In genomic region chr8:83768526-83768925, GRCm38 (mm10) we compare ENCODE assay signal across 10 mouse cellular contexts. TPM values are rescaled to one million over a fixed set of nuclear protein-coding genes. Genes with fewer than 3 reads are reported as not detected.
DNase-seq lines count a peak whose midpoint lies in the region; ATAC-seq and TF ChIP-seq lines count a peak whose summit lies in the region.
"Had no signal": no experiment of that assay in that cellular context is flagged by ENCODE, and none has a peak within 500 bp of the region (broad histone marks: within the 10 kb centered on the region; RNA-seq: fewer than 3 reads in every experiment).

No protein-coding gene starts in this region.

- no peaks in the 10 kb centered on the region for H3K27me3 ChIP-seq in embryonic facial prominence, embryonic 14.5 days (replicated peaks; ENCODE audit: control insufficient read depth, insufficient read depth, low read length)
- H3K27me3 ChIP-seq in embryonic facial prominence, embryonic 10.5 days (replicated peaks; ENCODE audit: low read depth, poor library complexity, severe bottlenecking), result peaks cover 10% of the 10 kb centered on the region; the same call in 1 of the 2 replicates
- H3K27me3 ChIP-seq in liver, embryonic 14.5 days (ENCODE audit: control insufficient read depth, insufficient read depth, low read length), result no peaks in the 10 kb centered on the region

- no peak overlapping the region for H3K4me3 ChIP-seq in embryonic facial prominence, embryonic 14.5 days (ENCODE audit: low read depth, low read length)
- H3K4me3 ChIP-seq in embryonic facial prominence, embryonic 10.5 days, result no peak overlapping the region
- H3K4me3 ChIP-seq in brown adipose tissue, adult 24 weeks (ENCODE audit: insufficient read depth, low read depth, low read length), result no peak overlapping the region
- H3K4me3 ChIP-seq in liver, embryonic 14.5 days (ENCODE audit: insufficient read depth in 1 of 2, low read depth in 2 of 2, low read length in 2 of 2), result no peak overlapping the region

- ATAC-seq in embryonic facial prominence, embryonic 14.5 days (ENCODE audit: low read depth), result no peak
- peak; percentile 48; the same call in 1 of the 2 replicates for ATAC-seq in liver, embryonic 14.5 days (ENCODE audit: insufficient read depth)
- ATAC-seq: forebrain, embryonic 14.5 days; midbrain, embryonic 16.5 days had no signal

- H3K36me3 ChIP-seq in embryonic facial prominence, embryonic 14.5 days (ENCODE audit: control insufficient read depth, insufficient read depth, low read length), result no peaks in the 10 kb centered on the region
- no peaks in the 10 kb centered on the region for H3K36me3 ChIP-seq in embryonic facial prominence, embryonic 10.5 days (replicated peaks)
- H3K36me3 ChIP-seq in liver, embryonic 14.5 days (replicated peaks; ENCODE audit: control insufficient read depth, insufficient read depth, low read depth), result no peaks in the 10 kb centered on the region

- H3K9ac ChIP-seq in embryonic facial prominence, embryonic 14.5 days (ENCODE audit: low read depth, low read length), result no peak overlapping the region
- no peak overlapping the region for H3K9ac ChIP-seq in liver, embryonic 14.5 days (replicated peaks)

- peaks cover 5% of the 10 kb centered on the region for H3K4me1 ChIP-seq in embryonic facial prominence, embryonic 14.5 days (ENCODE audit: control insufficient read depth, insufficient read depth, low read length)
- peaks cover 19% of the 10 kb centered on the region for H3K4me1 ChIP-seq in embryonic facial prominence, embryonic 10.5 days
- H3K4me1 ChIP-seq in brown adipose tissue, adult 24 weeks (ENCODE audit: control insufficient read depth, insufficient read depth, insufficient read length, low read length), result peaks cover 6% of the 10 kb centered on the region
- H3K4me1 ChIP-seq in liver, embryonic 14.5 days (replicated peaks; ENCODE audit: control insufficient read depth in 2 of 2, insufficient read depth in 2 of 2, low read length in 1 of 2), result peaks cover 0 to 19% of the 10 kb centered on the region in 2 experiments; a peak in 2 of 4 replicates

- TF ChIP-seq CTCF in liver, embryonic 14.5 days (IDR thresholded peaks at IDR 0.05; ENCODE audit: low read depth), result no peak

- H3K9me3 ChIP-seq in embryonic facial prominence, embryonic 14.5 days (ENCODE audit: control insufficient read depth, low read length), result no peaks in the 10 kb centered on the region
- peaks cover 4% of the 10 kb centered on the region; the same call in 1 of the 2 replicates for H3K9me3 ChIP-seq in embryonic facial prominence, embryonic 10.5 days
- no peaks in the 10 kb centered on the region for H3K9me3 ChIP-seq in liver, embryonic 14.5 days (ENCODE audit: control insufficient read depth, low read length)

- 50% methylated on average over 5 of the region's 5 CpGs for WGBS in embryonic facial prominence, embryonic 14.5 days
- 65% methylated on average over 5 of the region's 5 CpGs for WGBS in embryonic facial prominence, embryonic 10.5 days
- 12% methylated on average over 5 of the region's 5 CpGs for WGBS in liver, embryonic 14.5 days (ENCODE audit: insufficient replicate concordance)

- DNase-seq in embryonic facial prominence, embryonic 14.5 days (ENCODE audit: low spot score), result peak; percentile 22
- DNase-seq in embryonic facial prominence, embryonic 10.5 days (ENCODE audit: low spot score), result no peak
- peak in 2 of 3 experiments; percentile 41 to 45 for DNase-seq in liver, embryonic 14.5 days (ENCODE audit: low read depth in 3 of 3, low spot score in 3 of 3)
- DNase-seq in monocyte, adult 2 months (ENCODE audit: low read depth in 1 of 2, low spot score in 2 of 2), result peak; percentile 14 to 28
- no peak for DNase-seq in adrenal gland, adult 18-20 months (ENCODE audit: low spot score in 2 of 2)
- no peak for DNase-seq in left cerebral cortex, adult 18-20 months (ENCODE audit: low spot score in 2 of 2)
- no peak for DNase-seq in kidney, adult 8-10 months

- no peak overlapping the region for H3K27ac ChIP-seq in embryonic facial prominence, embryonic 14.5 days (replicated peaks; ENCODE audit: low read depth, low read length)
- H3K27ac ChIP-seq in embryonic facial prominence, embryonic 10.5 days (replicated peaks), result no peak overlapping the region
- H3K27ac ChIP-seq in brown adipose tissue, adult 24 weeks (replicated peaks; ENCODE audit: low read depth, low read length), result 0 out of 2 replicates have a peak overlapping the region, but pooled peaks have one; percentile 28
- no peak overlapping the region for H3K27ac ChIP-seq in liver, embryonic 14.5 days

- no peak overlapping the region for H3K4me2 ChIP-seq in embryonic facial prominence, embryonic 14.5 days (ENCODE audit: low read depth, low read length)
- H3K4me2 ChIP-seq in liver, embryonic 14.5 days (ENCODE audit: low read depth), result no peak overlapping the region

- TF ChIP-seq EP300 in liver, embryonic 14.5 days (IDR thresholded peaks at IDR 0.05; ENCODE audit: low read depth), result no peak

RNA-seq across cellular contexts. Expression of gene Adgre5, which starts 27.4 kb away (rescaled TPM):
- polyA plus RNA-seq in embryonic facial prominence, embryonic 14.5 days (2014; fragmentation: Nextera tagmentation; extraction: Ambion mirVana), result 43.1 and 45.8 TPM in 2 replicates
- 7.8 and 11.5 TPM in 2 replicates for polyA plus RNA-seq in embryonic facial prominence, embryonic 10.5 days (2016; fragmentation: Nextera tagmentation; extraction: Ambion mirVana)
- polyA plus RNA-seq in brown adipose tissue, adult 24 weeks (2012; ENCODE audit: insufficient read depth, insufficient read length, missing spikeins), result 30.1 and 34.2 TPM in 2 replicates
- polyA plus RNA-seq in liver, embryonic 14.5 days (2012; rRNA removed), result 8.6 and 11.3 TPM in 2 replicates
- 8.7 and 8.9 TPM in 2 replicates for polyA plus RNA-seq in liver, embryonic 14.5 days (2014; fragmentation: Nextera tagmentation; extraction: Ambion mirVana)
- 10 to 100 TPM; 23.4 to 35.3 TPM for total RNA-seq in adrenal gland, adult 18-20 months (2021)
- total RNA-seq in left cerebral cortex, adult 18-20 months (2021), result 10 to 100 TPM; 11.8 TPM

RNA-seq across cellular contexts. Expression of gene Ddx39, which starts 53.5 kb away (rescaled TPM):
- 106 and 131 TPM in 2 replicates for polyA plus RNA-seq in embryonic facial prominence, embryonic 14.5 days (2014; fragmentation: Nextera tagmentation; extraction: Ambion mirVana)
- 286 and 311 TPM in 2 replicates for polyA plus RNA-seq in embryonic facial prominence, embryonic 10.5 days (2016; fragmentation: Nextera tagmentation; extraction: Ambion mirVana)
- polyA plus RNA-seq in brown adipose tissue, adult 24 weeks (2012; ENCODE audit: insufficient read depth, insufficient read length, missing spikeins), result 7.7 and 14.1 TPM in 2 replicates
- 92.3 and 110 TPM in 2 replicates for polyA plus RNA-seq in liver, embryonic 14.5 days (2012; rRNA removed)
- 191 and 199 TPM in 2 replicates for polyA plus RNA-seq in liver, embryonic 14.5 days (2014; fragmentation: Nextera tagmentation; extraction: Ambion mirVana)
- 10 to 100 TPM; 17.5 to 20.5 TPM for total RNA-seq in adrenal gland, adult 18-20 months (2021)
- 10 to 100 TPM; 14.6 to 19.2 TPM for total RNA-seq in left cerebral cortex, adult 18-20 months (2021)

Comparison
In these comparisons a context has a peak if more than half of its experiments do, and no peak if none do; other contexts are left out.
1. DNase-seq: peak in embryonic facial prominence, embryonic 14.5 days (single experiment), liver, embryonic 14.5 days (2 of 3) and monocyte, adult 2 months (2 of 2); none in embryonic facial prominence, embryonic 10.5 days (single experiment), adrenal gland, adult 18-20 months (0 of 2), left cerebral cortex, adult 18-20 months (0 of 2) and kidney, adult 8-10 months (0 of 2).